Mouse (Mus musculus) CH12.LX (cell line): ENCODE results near the gene Gm49380.

Experiments used
- BHLHE40 ChIP-seq: IDR thresholded peaks from 2 replicates; pipeline ENCODE4 v1.6.1; 2011; ENCODE audit warnings: mild to moderate bottlenecking, low read depth, low read length, improper control_type of control experiment
- CHD2 ChIP-seq: IDR thresholded peaks from 2 replicates; pipeline ENCODE4 v1.6.1; 2011; ENCODE audit warnings: low read length, improper control_type of control experiment
- CTCF ChIP-seq, 2 experiments: IDR thresholded peaks in 1 of 2; conservative IDR thresholded peaks in 1 of 2; 2 replicates each; pipeline ENCODE4 v1.5.1; 2011 to 2012; ENCODE audit warnings: low read depth in 2 of 2, low read length in 2 of 2, improper control_type of control experiment in 1 of 2, inconsistent platforms in 1 of 2, mild to moderate bottlenecking in 1 of 2, moderate library complexity in 1 of 2
- ELF1 ChIP-seq: IDR thresholded peaks from 2 replicates; pipeline ENCODE4 v1.6.1; 2014; ENCODE audit warnings: low read depth, mild to moderate bottlenecking, inconsistent platforms, low read length, improper control_type of control experiment
- EP300 ChIP-seq: IDR thresholded peaks from 2 replicates; pipeline ENCODE4 v1.6.1; 2011; ENCODE audit warnings: low read length, improper control_type of control experiment
- ETS1 ChIP-seq: conservative IDR thresholded peaks from 2 replicates; pipeline ENCODE4 v1.6.1; 2012; ENCODE audit warnings: low read depth, mild to moderate bottlenecking, inconsistent platforms, low read length, improper control_type of control experiment, moderate library complexity
- MEF2A ChIP-seq: IDR thresholded peaks from 2 replicates; pipeline ENCODE4 v1.6.1; 2014; ENCODE audit warnings: low read depth, mild to moderate bottlenecking, inconsistent platforms, low read length, improper control_type of control experiment, borderline replicate concordance
- MYC ChIP-seq: IDR thresholded peaks from 2 replicates; pipeline ENCODE4 v1.6.1; 2011; ENCODE audit warnings: low read depth, mild to moderate bottlenecking, improper control_type of control experiment, low read length
- POLR2A ChIP-seq: IDR thresholded peaks from 2 replicates; pipeline ENCODE4 v1.6.1; 2011; ENCODE audit warnings: low read depth, mild to moderate bottlenecking, improper control_type of control experiment, low read length
- USF1 ChIP-seq: IDR thresholded peaks from 2 replicates; pipeline ENCODE4 v1.6.1; 2014; ENCODE audit warnings: low read depth, mild to moderate bottlenecking, inconsistent platforms, low read length, improper control_type of control experiment
- ZC3H11A ChIP-seq: IDR thresholded peaks from 2 replicates; pipeline ENCODE4 v1.6.1; 2012; ENCODE audit warnings: low read depth, mild to moderate bottlenecking, inconsistent platforms, low read length, improper control_type of control experiment
- ZNF384 ChIP-seq: IDR thresholded peaks from 2 replicates; pipeline ENCODE4 v1.6.1; 2012; ENCODE audit warnings: low read depth, low read length, improper control_type of control experiment, inconsistent platforms

- TF ChIP-seq ELF1 (no peak), CTCF (conservative IDR thresholded peaks at IDR 0.05 in 1 of 2, IDR thresholded peaks at IDR 0.05 in 1 of 2; ENCODE audit: low read depth in 2 of 2, low read length in 2 of 2) (no peak), EP300 (no peak), POLR2A (peak; percentile 83), ZC3H11A (no peak), USF1 (no peak), CHD2 (no peak), ETS1 (no peak), MEF2A (no peak), MYC (no peak), BHLHE40 (no peak), ZNF384 (no peak)
Observed at GRCm38 (mm10) chr9:44084659-44085229, 28.6 kb downstream of the Gm49380 start.
